ENCODE assay signal across 7 mouse cellular contexts in genomic region chr11:22990393-22991126, GRCm38 (mm10). TPM values are rescaled to one million over a fixed set of nuclear protein-coding genes. Genes with fewer than 3 reads are reported as not detected.
DNase-seq lines count a peak whose midpoint lies in the region; ATAC-seq lines count a peak whose summit lies in the region.

Cct4 (plus strand) TSS chr11:22990519.

- peak; percentile 94 for DNase-seq in adrenal gland, postnatal 25 days
- peak; percentile 94 to 97 for DNase-seq in heart, adult 18-20 months
- DNase-seq in kidney, adult 8-10 months, result peak; percentile 92
- peak; percentile 91 to 94 for DNase-seq in spleen, postnatal 10 days (ENCODE audit: low spot score in 2 of 2)

- H3K4me2 ChIP-seq in embryonic facial prominence, embryonic 12.5 days (replicated peaks), result peak within 1 kb of the TSS; percentile 97
- H3K4me2 ChIP-seq in limb, embryonic 13.5 days (replicated peaks), result peak within 1 kb of the TSS; percentile 96
- peak within 1 kb of the TSS; percentile 97 for H3K4me2 ChIP-seq in midbrain, embryonic 16.5 days (ENCODE audit: low read length)

- H3K9ac ChIP-seq in embryonic facial prominence, embryonic 12.5 days, result peak within 1 kb of the TSS; percentile 84
- H3K9ac ChIP-seq in limb, embryonic 13.5 days, result peak within 1 kb of the TSS; percentile 94
- peak within 1 kb of the TSS; percentile 92 for H3K9ac ChIP-seq in midbrain, embryonic 16.5 days (ENCODE audit: low read depth, low read length)

- peak within 1 kb of the TSS; percentile 96 for H3K27ac ChIP-seq in embryonic facial prominence, embryonic 12.5 days
- peak within 1 kb of the TSS; percentile 94 for H3K27ac ChIP-seq in limb, embryonic 13.5 days
- peak within 1 kb of the TSS; percentile 94 for H3K27ac ChIP-seq in midbrain, embryonic 16.5 days (ENCODE audit: low read length)

- H3K36me3 ChIP-seq in embryonic facial prominence, embryonic 12.5 days, result peaks cover 17% of the 10 kb centered on the region
- H3K36me3 ChIP-seq in limb, embryonic 13.5 days, result peaks cover 23% of the 10 kb centered on the region
- peaks cover 8% of the 10 kb centered on the region; the same call in 1 of the 2 replicates for H3K36me3 ChIP-seq in midbrain, embryonic 16.5 days (ENCODE audit: control insufficient read depth, insufficient read depth, low read length)

- ATAC-seq in embryonic facial prominence, embryonic 12.5 days (ENCODE audit: insufficient number of reproducible peaks, insufficient read depth, low FRiP score, low TSS enrichment), result peak; percentile 94
- ATAC-seq in limb, embryonic 13.5 days (ENCODE audit: low FRiP score, low read depth), result peak; percentile 99
- ATAC-seq in midbrain, embryonic 16.5 days, result peak; percentile 98

- peaks cover 11% of the 10 kb centered on the region for H3K4me1 ChIP-seq in embryonic facial prominence, embryonic 12.5 days
- H3K4me1 ChIP-seq in limb, embryonic 13.5 days, result peaks cover 12% of the 10 kb centered on the region
- peaks cover 16% of the 10 kb centered on the region for H3K4me1 ChIP-seq in midbrain, embryonic 16.5 days (ENCODE audit: control insufficient read depth, insufficient read depth, low read length)

- no peaks in the 10 kb centered on the region for H3K27me3 ChIP-seq in embryonic facial prominence, embryonic 12.5 days
- no peaks in the 10 kb centered on the region for H3K27me3 ChIP-seq in limb, embryonic 13.5 days
- H3K27me3 ChIP-seq in midbrain, embryonic 16.5 days (ENCODE audit: control insufficient read depth, insufficient read depth, low read depth, low read length), result no peaks in the 10 kb centered on the region

- H3K4me3 ChIP-seq in embryonic facial prominence, embryonic 12.5 days, result peak within 1 kb of the TSS; percentile 95
- H3K4me3 ChIP-seq in limb, embryonic 13.5 days, result peak within 1 kb of the TSS; percentile 87
- peak within 1 kb of the TSS; percentile 79 for H3K4me3 ChIP-seq in midbrain, embryonic 16.5 days (ENCODE audit: low read depth, low read length)

- WGBS in embryonic facial prominence, embryonic 12.5 days, result under 1% methylated on average over 66 of the region's 66 CpGs
- under 1% methylated on average over 66 of the region's 66 CpGs for WGBS in limb, embryonic 13.5 days
- WGBS in midbrain, embryonic 16.5 days, result under 1% methylated on average over 66 of the region's 66 CpGs

- H3K9me3 ChIP-seq in embryonic facial prominence, embryonic 12.5 days, result no peaks in the 10 kb centered on the region
- no peaks in the 10 kb centered on the region for H3K9me3 ChIP-seq in limb, embryonic 13.5 days
- H3K9me3 ChIP-seq in midbrain, embryonic 16.5 days (replicated peaks; ENCODE audit: control insufficient read depth, low read length, poor library complexity, severe bottlenecking), result no peaks in the 10 kb centered on the region

RNA-seq across cellular contexts. Expression of gene Cct4, which starts in this region (rescaled TPM):
- 154 and 188 TPM in 2 replicates for total RNA-seq in adrenal gland, postnatal 25 days (2021)
- 328 and 333 TPM in 2 replicates for polyA plus RNA-seq in embryonic facial prominence, embryonic 12.5 days (2016; fragmentation: Nextera tagmentation; extraction: Ambion mirVana)
- total RNA-seq in heart, adult 18-20 months (2021), result 100 to 1,000 TPM; 136 to 137 TPM
- 290 and 295 TPM in 2 replicates for polyA plus RNA-seq in limb, embryonic 13.5 days (2015; fragmentation: Nextera tagmentation; extraction: Ambion mirVana)
- polyA plus RNA-seq in midbrain, embryonic 16.5 days (2015; fragmentation: Nextera tagmentation; extraction: Ambion mirVana), result 276 and 291 TPM in 2 replicates

Comparison
In these comparisons a context has a peak if more than half of its experiments do, and no peak if none do; other contexts are left out.
1. Peak in every context shown above with its lines: DNase-seq, ATAC-seq, H3K4me3 ChIP-seq and H3K27ac ChIP-seq.